Mouse (Mus musculus): ENCODE results near the gene Pskh1. TPM values are rescaled to one million over a fixed set of nuclear protein-coding genes. Genes with fewer than 3 reads are reported as not detected.

Pskh1 gene
- polyA plus RNA-seq, 1 experiment from 2014 or later, result 13.6 TPM

DNA sequence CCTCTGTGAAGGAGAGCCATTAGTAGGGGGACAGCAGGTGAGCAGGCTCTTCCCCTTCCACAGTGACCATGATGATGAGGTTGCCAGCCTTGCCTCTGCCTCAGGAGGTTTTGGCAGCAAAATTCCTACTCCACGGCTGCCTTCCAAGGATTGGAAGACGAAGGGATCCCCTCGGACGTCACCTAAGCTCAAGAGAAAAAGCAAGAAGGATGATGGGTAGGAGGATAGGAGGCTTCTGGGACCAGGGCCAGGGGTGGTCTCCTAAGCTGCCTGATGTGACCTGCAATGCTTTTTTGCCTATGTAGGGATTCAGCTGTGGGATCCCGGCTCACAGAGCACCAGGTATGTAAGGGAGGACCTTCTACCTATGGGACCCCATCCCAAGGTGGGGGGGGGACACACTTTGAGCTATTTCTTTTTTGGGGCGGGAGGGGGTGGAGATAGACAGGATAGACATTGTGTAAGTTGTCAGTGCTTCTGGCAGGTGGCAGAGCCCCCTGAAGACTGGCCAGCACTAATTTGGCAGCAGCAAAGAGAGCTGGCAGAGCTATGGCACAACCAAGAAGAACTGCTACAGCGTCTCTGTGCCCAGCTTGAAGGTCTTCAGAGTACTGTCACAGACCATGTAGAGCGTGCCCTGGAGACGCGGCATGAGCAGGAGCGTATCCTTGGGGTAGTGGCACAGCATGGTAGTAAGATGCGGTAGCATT is 10.3 kb upstream of the Pskh1 start:
- Histone ChIP-seq H3K9ac (ENCODE audit: low read length) (no peak overlapping the region), H3K36me3 (ENCODE audit: control insufficient read depth, insufficient read depth, low read length) (peaks cover 53% of the 10 kb centered on the region), H3K27ac (ENCODE audit: low read depth, low read length) (no peak overlapping the region), H3K4me1 (ENCODE audit: control insufficient read depth, insufficient read depth, low read length) (0 out of 2 replicates have a peak, but pooled peaks cover 2% of the 10 kb centered on the region), H3K4me3 (ENCODE audit: low read depth, low read length) (no peak overlapping the region), H3K4me2 (no peak overlapping the region), H3K9me3 (ENCODE audit: control insufficient read depth, low read length) (no peaks in the 10 kb centered on the region), H3K27me3 (ENCODE audit: control insufficient read depth, insufficient read depth, low read length) (no peaks in the 10 kb centered on the region)
- DNase-seq (ENCODE audit: low spot score, missing footprints) (no peak), ATAC-seq (ENCODE audit: low FRiP score) (no peak)
- WGBS, result 94% methylated on average over 12 of the region's 12 CpGs

DNA sequence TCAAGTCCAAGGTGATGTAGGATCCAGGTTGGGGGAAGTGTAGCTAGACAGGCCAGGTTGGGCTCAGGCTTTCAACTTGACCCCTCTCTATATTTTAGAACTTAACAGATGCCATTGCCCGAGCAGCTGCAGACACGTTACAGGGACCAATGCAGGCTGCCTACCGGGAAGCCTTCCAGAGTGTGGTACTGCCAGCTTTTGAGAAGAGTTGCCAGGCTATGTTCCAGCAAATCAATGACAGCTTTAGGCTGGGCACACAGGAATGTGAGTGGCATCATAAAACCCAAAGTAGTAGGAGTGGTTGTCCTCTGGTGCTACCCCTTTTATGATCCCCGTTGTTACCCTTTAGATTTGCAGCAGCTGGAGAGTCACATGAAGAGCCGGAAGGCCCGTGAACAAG is 9.4 kb upstream of the Pskh1 start:
- no peaks in the 10 kb centered on the region for H3K9me3 ChIP-seq (ENCODE audit: control insufficient read depth, low read length)
- 92% methylated on average over 6 of the region's 6 CpGs for WGBS
- ATAC-seq (ENCODE audit: low FRiP score), result no peak

DNA sequence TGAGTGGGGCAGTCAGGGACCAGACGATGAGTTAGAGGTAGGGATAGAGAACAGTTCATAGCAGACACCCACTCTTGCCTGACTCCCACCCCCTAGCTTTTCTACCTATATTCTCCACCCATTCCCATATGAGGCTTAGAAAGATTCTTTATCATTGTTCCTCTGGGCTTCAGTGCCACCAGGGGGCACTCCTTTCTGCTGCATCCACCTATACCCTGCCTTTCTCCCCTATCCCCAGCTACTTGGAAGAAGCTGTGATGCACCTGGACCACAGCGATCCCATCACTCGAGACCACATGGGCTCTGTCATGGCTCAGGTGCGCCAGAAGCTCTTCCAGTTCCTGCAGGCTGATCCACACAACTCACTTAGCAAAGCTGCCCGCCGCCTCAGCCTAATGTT is 7.8 kb upstream of the Pskh1 start:
- Histone ChIP-seq H3K4me3 (ENCODE audit: low read depth, low read length) (no peak overlapping the region), H3K36me3 (ENCODE audit: control insufficient read depth, insufficient read depth, low read length) (peaks cover 31% of the 10 kb centered on the region), H3K27me3 (ENCODE audit: control insufficient read depth, insufficient read depth, low read length) (no peaks in the 10 kb centered on the region), H3K4me1 (ENCODE audit: control insufficient read depth, insufficient read depth, low read length) (0 out of 2 replicates have a peak, but pooled peaks cover 2% of the 10 kb centered on the region), H3K27ac (ENCODE audit: low read depth, low read length) (no peak overlapping the region), H3K4me2 (no peak overlapping the region), H3K9me3 (ENCODE audit: control insufficient read depth, low read length) (no peaks in the 10 kb centered on the region), H3K9ac (ENCODE audit: low read length) (no peak overlapping the region)
- 88% methylated on average over 6 of the region's 6 CpGs for WGBS
- DNase-seq (ENCODE audit: low spot score, missing footprints) (no peak), ATAC-seq (ENCODE audit: low FRiP score) (peak; percentile 36; the same call in 1 of the 2 replicates)

More for the DNA sequence above, 9.4 kb upstream of the Pskh1 start:
- no peak overlapping the region for H3K4me3 ChIP-seq (ENCODE audit: low read depth, low read length)
- H3K9ac ChIP-seq (ENCODE audit: low read length), result no peak overlapping the region
- H3K27me3 ChIP-seq (ENCODE audit: control insufficient read depth, insufficient read depth, low read length), result no peaks in the 10 kb centered on the region
- no peak overlapping the region for H3K4me2 ChIP-seq
- H3K27ac ChIP-seq (ENCODE audit: low read depth, low read length), result no peak overlapping the region
- H3K4me1 ChIP-seq (ENCODE audit: control insufficient read depth, insufficient read depth, low read length), result 0 out of 2 replicates have a peak, but pooled peaks cover 2% of the 10 kb centered on the region
- H3K36me3 ChIP-seq (ENCODE audit: control insufficient read depth, insufficient read depth, low read length), result peaks cover 43% of the 10 kb centered on the region
- no peak for DNase-seq (ENCODE audit: low spot score, missing footprints)

DNA sequence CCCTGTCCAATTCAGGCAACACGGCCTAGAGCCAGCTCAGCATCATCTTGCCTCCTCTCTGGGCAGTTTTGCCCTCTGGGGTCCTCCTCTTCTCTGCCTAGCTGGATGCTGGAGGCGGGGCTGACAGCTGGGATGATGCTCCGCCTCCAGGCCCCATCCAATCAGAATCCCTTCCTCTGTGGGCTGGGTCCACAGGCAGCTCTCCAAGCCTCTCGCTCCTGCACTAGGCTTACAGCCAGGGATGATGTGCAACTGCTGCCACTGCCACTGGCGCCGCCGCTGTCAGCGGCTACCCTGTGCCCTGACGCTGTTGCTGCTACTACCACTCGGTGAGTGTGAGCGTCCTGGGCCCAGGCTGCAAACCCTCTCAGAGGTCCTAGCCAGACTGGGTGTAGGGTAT is 6.9 kb upstream of the Pskh1 start, which contains the start of gene Nrn1l:
Nrn1l (plus strand) TSS at position 229 of the 400 bp plus-strand sequence.
- peak; percentile 93 for DNase-seq (ENCODE audit: low spot score, missing footprints)
- Histone ChIP-seq H3K4me3 (ENCODE audit: low read depth, low read length) (no peak within 1 kb of the TSS), H3K9me3 (ENCODE audit: control insufficient read depth, low read length) (no peaks in the 10 kb centered on the region), H3K36me3 (ENCODE audit: control insufficient read depth, insufficient read depth, low read length) (peaks cover 22% of the 10 kb centered on the region), H3K27ac (ENCODE audit: low read depth, low read length) (no peak within 1 kb of the TSS), H3K4me1 (ENCODE audit: control insufficient read depth, insufficient read depth, low read length) (0 out of 2 replicates have a peak, but pooled peaks cover 2% of the 10 kb centered on the region), H3K4me2 (no peak within 1 kb of the TSS), H3K27me3 (ENCODE audit: control insufficient read depth, insufficient read depth, low read length) (no peaks in the 10 kb centered on the region), H3K9ac (ENCODE audit: low read length) (no peak within 1 kb of the TSS)
- WGBS, result 5% methylated on average over 11 of the region's 11 CpGs
- ATAC-seq (ENCODE audit: low FRiP score), result peak; percentile 93

DNA sequence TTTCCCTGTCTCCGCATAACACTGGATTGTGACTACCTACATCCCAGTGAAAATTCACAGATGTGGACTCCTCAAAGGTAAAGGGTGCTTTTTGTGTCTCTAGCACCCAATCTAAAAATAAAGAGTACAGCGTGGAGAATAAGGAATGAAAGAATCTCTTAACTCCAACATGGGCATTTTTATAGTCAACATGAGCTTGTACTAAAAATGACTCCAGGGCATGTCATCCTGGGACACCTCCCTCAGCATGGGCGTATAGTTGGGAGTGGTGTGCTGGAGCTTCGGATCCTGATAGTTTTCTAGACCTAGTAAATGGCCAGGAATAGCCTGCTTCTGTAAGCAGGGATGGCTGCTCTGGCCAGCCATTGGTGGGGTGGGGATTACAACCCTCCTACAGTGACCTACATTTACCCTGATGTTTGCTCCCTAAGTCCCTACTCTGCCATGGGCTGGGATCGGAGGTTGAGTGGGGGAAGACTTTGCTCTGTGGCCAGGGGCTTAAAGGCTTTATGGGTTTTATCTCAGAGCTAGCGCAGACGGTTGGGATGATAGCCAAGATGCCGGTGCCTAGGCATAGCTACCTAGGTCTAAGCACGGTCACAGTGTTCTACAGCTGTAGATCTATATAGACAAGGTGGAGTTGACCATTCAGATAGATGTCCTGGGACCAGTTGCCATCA is 2.3 kb upstream of the Pskh1 start:
- H3K4me2 ChIP-seq, result no peak overlapping the region

DNA sequence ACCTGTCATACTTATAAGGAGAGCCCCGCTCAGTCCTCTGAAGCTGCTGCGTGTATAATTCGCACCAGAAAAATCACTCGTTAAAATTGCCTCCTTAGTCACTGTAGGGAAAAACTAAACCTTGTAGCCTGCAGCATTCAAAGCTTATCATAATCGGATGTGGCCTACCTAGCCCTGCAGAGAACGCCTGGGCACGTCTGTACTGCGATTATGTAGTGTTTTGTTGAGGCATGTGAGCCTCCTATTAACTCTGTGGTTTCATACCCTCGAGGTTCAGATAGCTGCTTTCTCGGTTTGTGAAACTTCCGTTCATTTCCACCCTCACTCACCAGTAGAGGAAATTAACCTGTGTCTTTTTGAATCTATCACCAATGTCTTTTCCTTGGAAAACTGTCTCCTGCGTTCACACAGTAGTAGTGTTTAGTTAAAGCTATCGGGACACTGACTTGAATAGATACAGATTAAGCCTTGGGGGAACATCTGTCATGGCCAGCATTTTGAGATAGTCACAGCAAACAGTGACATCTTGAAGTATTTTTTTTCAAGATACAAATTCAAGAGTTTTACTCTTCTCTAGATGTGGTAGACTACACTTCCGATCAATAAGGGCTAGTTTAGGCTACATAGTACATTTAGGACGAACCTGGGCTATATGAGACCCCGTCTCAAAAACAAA is 838 bp downstream of the Pskh1 start:
- peaks cover 6% of the 10 kb centered on the region for H3K4me1 ChIP-seq (ENCODE audit: control insufficient read depth, insufficient read depth, low read length)
- H3K27me3 ChIP-seq (ENCODE audit: control insufficient read depth, insufficient read depth, low read length), result no peaks in the 10 kb centered on the region
- H3K36me3 ChIP-seq (ENCODE audit: control insufficient read depth, insufficient read depth, low read length), result no peaks in the 10 kb centered on the region
- peak overlapping the region; percentile 76; the same call in 1 of the 2 replicates for H3K27ac ChIP-seq (ENCODE audit: low read depth, low read length)
- peak overlapping the region; percentile 84 for H3K4me2 ChIP-seq
- 42% methylated on average over 16 of the region's 16 CpGs for WGBS
- peak overlapping the region; percentile 96 for H3K9ac ChIP-seq (ENCODE audit: low read length)
- H3K9me3 ChIP-seq (ENCODE audit: control insufficient read depth, low read length), result no peaks in the 10 kb centered on the region
- no peak for ATAC-seq (ENCODE audit: low FRiP score)
- H3K4me3 ChIP-seq (ENCODE audit: low read depth, low read length), result peak overlapping the region; percentile 90
- no peak for DNase-seq (ENCODE audit: low spot score, missing footprints)

More for the DNA sequence above, 2.3 kb upstream of the Pskh1 start:
- H3K4me1 ChIP-seq (ENCODE audit: control insufficient read depth, insufficient read depth, low read length), result peaks cover 8% of the 10 kb centered on the region
- no peaks in the 10 kb centered on the region for H3K27me3 ChIP-seq (ENCODE audit: control insufficient read depth, insufficient read depth, low read length)
- H3K27ac ChIP-seq (ENCODE audit: low read depth, low read length), result no peak overlapping the region
- ATAC-seq (ENCODE audit: low FRiP score) (no peak), DNase-seq (ENCODE audit: low spot score, missing footprints) (no peak)
- H3K9me3 ChIP-seq (ENCODE audit: control insufficient read depth, low read length), result no peaks in the 10 kb centered on the region
- no peak overlapping the region for H3K4me3 ChIP-seq (ENCODE audit: low read depth, low read length)
- H3K9ac ChIP-seq (ENCODE audit: low read length), result no peak overlapping the region
- H3K36me3 ChIP-seq (ENCODE audit: control insufficient read depth, insufficient read depth, low read length), result no peaks in the 10 kb centered on the region
- 80% methylated on average over 9 of the region's 9 CpGs for WGBS

DNA sequence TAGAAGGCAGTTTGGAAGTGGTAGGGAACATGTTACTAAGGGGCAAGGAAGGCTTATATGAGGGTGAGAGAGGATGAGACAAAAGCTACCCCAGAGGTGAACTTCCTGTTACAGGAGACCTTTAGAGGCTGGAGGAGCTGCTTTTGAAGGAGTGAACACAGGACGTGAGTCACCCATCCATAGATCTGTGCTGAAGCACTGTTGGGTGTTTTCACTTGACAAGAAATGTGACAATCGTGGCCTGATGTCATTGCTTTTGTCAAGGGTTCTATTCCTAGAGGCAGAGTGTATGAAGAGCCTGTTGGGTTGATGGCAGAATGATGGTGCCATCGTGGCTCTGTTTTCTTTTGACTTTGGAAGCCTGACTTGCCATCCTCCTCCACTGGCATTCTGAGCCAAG is 19.1 kb downstream of the Pskh1 start:
- DNase-seq (ENCODE audit: low spot score, missing footprints) (peak; percentile 76), ATAC-seq (ENCODE audit: low FRiP score) (no peak)
- Histone ChIP-seq H3K4me1 (ENCODE audit: control insufficient read depth, insufficient read depth, low read length) (no peaks in the 10 kb centered on the region), H3K9me3 (ENCODE audit: control insufficient read depth, low read length) (no peaks in the 10 kb centered on the region), H3K9ac (ENCODE audit: low read length) (no peak overlapping the region), H3K27ac (ENCODE audit: low read depth, low read length) (no peak overlapping the region), H3K4me2 (no peak overlapping the region), H3K27me3 (ENCODE audit: control insufficient read depth, insufficient read depth, low read length) (no peaks in the 10 kb centered on the region), H3K36me3 (ENCODE audit: control insufficient read depth, insufficient read depth, low read length) (no peaks in the 10 kb centered on the region), H3K4me3 (ENCODE audit: low read depth, low read length) (no peak overlapping the region)
- WGBS, result 88% methylated on average over 3 of the region's 3 CpGs

DNA sequence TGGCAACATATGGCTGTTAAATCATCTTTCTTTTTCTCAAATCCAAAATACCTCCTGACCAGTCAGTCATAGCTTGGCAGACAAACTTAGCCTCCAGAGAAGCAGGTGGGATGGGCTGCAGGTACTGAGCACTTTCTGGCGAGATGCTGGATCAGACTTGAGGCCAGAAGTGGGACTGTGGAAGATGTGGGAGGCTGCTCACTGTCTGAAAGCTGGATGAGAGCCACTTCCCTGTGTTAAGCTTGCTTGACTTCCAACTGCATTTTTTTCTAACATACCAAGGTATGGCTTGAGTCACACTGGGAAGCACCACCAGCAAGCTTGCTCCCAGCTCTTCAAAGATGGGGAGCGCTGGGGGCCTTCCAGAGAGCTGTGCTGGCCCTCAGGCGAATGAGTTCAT is 24.9 kb downstream of the Pskh1 start:
- no peak overlapping the region for H3K4me2 ChIP-seq
- H3K27ac ChIP-seq (ENCODE audit: low read depth, low read length), result no peak overlapping the region
- H3K9ac ChIP-seq (ENCODE audit: low read length), result no peak overlapping the region
- H3K4me1 ChIP-seq (ENCODE audit: control insufficient read depth, insufficient read depth, low read length), result no peaks in the 10 kb centered on the region
- H3K36me3 ChIP-seq (ENCODE audit: control insufficient read depth, insufficient read depth, low read length), result no peaks in the 10 kb centered on the region
- H3K27me3 ChIP-seq (ENCODE audit: control insufficient read depth, insufficient read depth, low read length), result no peaks in the 10 kb centered on the region
- no peak overlapping the region for H3K4me3 ChIP-seq (ENCODE audit: low read depth, low read length)
- ATAC-seq (ENCODE audit: low FRiP score), result no peak
- 79% methylated on average over 3 of the region's 3 CpGs for WGBS
- DNase-seq (ENCODE audit: low spot score, missing footprints), result no peak
- H3K9me3 ChIP-seq (ENCODE audit: control insufficient read depth, low read length), result no peaks in the 10 kb centered on the region

DNA sequence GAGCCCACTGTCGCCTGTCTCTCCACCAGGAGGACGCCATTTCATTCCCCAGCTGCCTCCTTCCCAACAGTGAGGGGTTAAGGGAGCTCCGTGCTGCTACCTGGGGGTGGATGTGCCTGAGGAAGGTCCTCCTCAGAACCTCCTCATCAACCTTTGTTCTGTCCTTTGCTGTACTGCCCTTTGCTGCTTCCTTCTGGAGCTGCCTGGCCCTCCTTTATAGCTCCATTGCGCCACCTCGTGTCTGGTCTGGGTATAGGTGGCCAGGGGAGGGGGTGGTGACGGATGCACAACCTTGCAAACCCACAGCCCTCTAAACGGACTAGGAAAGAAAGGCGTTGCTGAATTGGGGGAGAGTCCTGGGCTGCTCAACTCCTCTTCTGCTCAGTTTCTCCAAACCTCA is 30.4 kb downstream of the Pskh1 start:
- Histone ChIP-seq H3K4me3 (ENCODE audit: low read depth, low read length) (no peak overlapping the region), H3K27ac (ENCODE audit: low read depth, low read length) (peak overlapping the region; percentile 45), H3K27me3 (ENCODE audit: control insufficient read depth, insufficient read depth, low read length) (no peaks in the 10 kb centered on the region), H3K4me2 (no peak overlapping the region), H3K9ac (ENCODE audit: low read length) (peak overlapping the region; percentile 55), H3K9me3 (ENCODE audit: control insufficient read depth, low read length) (no peaks in the 10 kb centered on the region), H3K36me3 (ENCODE audit: control insufficient read depth, insufficient read depth, low read length) (no peaks in the 10 kb centered on the region), H3K4me1 (ENCODE audit: control insufficient read depth, insufficient read depth, low read length) (no peaks in the 10 kb centered on the region)
- DNase-seq (ENCODE audit: low spot score, missing footprints), result peak; percentile 99
- 13% methylated on average over 8 of the region's 8 CpGs for WGBS
- ATAC-seq (ENCODE audit: low FRiP score), result peak; percentile 79

All from midbrain, embryonic 11.5 days (tissue).